Mouse (Mus musculus) neutrophil, adult 83 days (primary cell): ENCODE measurements around the gene Slc51a. TPM values are rescaled to one million over a fixed set of nuclear protein-coding genes. Genes with fewer than 3 reads are reported as not detected.

Experiments used
- total RNA-seq, 2 experiments: library from RNA; stranded (reverse); gene quantifications; one replicate each; pipeline ENCODE4 v1.2.4; 2023

Gene Slc51a
- not detected for total RNA-seq

DNA sequence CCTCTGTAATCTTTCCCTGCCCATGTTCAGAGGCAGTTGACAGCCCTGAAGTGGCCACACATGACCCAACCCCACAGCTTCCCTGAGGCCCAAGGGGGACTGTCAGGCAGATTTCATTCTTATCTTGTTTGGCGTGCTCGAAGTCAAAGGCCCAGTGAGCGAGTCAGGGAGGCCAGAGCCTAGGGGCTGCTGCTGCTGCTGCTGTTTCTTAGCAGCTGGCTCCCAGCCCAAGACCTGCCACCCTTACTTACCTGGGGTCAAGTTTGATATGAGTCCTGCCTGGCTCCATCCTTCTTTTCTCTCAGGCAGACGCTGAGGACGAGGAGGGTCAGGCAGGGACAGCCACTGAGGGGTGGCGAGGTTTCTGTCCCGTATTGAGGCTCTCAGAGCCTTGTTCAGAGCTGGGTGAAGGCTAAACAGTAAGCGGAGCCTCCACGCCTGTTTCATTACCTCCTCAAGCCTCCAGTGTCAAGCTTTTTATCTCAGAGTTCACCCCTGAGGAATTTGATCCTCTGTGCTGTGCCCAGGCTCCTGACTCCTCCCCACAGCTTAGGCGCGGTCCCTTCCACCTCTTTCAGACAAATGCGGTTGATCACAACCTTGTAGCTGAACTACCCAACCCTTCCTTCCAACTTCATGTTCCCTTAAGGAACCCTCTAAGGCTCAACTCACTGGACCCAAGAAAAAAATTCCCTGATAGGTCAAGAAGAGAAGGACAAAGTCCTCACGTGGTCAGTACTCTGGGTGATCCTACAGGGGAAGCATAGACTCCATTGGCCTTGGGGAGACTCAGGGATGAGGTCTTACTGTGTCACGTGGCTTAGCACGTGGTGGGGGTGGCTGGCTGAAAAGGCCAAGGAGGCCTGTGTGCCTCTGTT is at the start of gene Slc51a:
Gene Slc51a, minus strand, starts transcription at position 646 of the 878 bp plus-strand sequence.

DNA sequence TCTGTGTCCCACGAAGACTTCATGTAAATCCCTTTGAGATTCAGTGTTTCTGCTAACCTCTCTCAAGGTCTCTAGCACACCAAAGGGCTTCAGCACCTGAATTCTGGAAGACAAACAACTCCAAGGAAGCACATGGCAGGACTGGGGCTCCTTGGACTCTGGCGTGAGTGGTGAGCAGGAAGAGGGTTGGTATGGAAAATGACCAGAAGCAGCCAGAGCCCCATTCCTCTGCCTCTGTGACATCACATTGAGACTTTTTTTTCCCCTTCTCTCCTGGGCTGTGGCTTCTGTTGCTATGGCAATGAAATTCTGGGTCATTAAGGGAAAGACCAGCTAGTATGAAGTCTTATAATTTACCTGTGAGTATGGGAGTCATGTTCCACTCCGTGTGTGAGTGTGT is 8.3 kb upstream of the Slc51a start, which contains the start of gene Zdhhc19:
Gene Zdhhc19, plus strand, starts transcription at position 301 of the 400 bp plus-strand sequence.

DNA sequence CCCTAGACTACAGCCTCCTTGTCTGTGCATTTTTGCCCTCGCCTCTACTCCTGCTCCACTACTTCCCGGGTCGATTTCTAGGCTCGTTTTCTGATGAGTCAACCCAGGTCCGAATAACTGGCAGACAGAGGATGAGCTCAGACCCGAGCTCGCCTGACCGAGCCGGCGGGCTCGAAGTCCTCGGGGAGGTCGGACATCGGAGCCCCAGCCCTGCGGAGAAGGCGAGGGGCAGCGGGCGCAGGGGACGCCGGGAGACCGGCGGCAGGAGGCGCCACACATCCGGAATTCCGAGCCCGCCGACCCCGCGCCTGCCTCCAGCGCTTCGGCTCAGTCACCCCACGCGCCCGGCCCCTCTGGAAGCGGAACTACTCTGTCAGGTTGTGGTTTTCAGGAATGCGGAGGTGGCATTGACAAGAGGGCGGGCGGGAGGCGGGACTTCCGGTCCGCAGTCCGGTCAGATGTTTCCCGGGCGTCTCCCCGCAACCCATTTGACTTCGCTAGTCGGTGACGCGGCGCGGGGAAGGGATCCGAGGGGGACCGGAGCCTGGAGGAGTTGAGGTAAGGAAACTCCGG is 57.1 kb downstream of the Slc51a start, which contains the start of gene Pcyt1a:
Gene Pcyt1a, plus strand, starts transcription at position 448 of the 573 bp plus-strand sequence.

Other genes starting within 250 kb of the Slc51a start
- 1 to 10 TPM; 9.6 to 9.8 TPM for gene Fbxo45, start 240.7 kb downstream of the Slc51a start, total RNA-seq
- gene Wdr53, start 240.7 kb downstream of the Slc51a start, total RNA-seq = 10 to 100 TPM in 1 of 2 experiments, 1 to 10 TPM in 1; 7.7 to 10.3 TPM
- under 1 TPM in 1 of 2 experiments, not detected in 1; 0.33 TPM for gene Smco1, start 216.4 kb downstream of the Slc51a start, total RNA-seq
- 10 to 100 TPM; 15.5 to 18.7 TPM for gene Rnf168, start 210.4 kb downstream of the Slc51a start, total RNA-seq
- 10 to 100 TPM; 41.1 to 51.5 TPM for gene Ubxn7, start 155.6 kb downstream of the Slc51a start, total RNA-seq
- gene Tm4sf19, start 87.4 kb downstream of the Slc51a start, total RNA-seq = not detected
- 10 to 100 TPM; 18.8 to 19.8 TPM for gene Tctex1d2, start 68.2 kb downstream of the Slc51a start, total RNA-seq
- 100 to 1,000 TPM in 1 of 2 experiments, 10 to 100 TPM in 1; 95.6 to 106 TPM for gene Pcyt1a, start 57.0 kb downstream of the Slc51a start, total RNA-seq
- not detected for gene Zdhhc19, start 8.4 kb upstream of the Slc51a start, total RNA-seq
- gene Tfrc, start 121.0 kb upstream of the Slc51a start, total RNA-seq = 10 to 100 TPM; 49.7 to 68.5 TPM
- 10 to 100 TPM; 28.8 to 35.5 TPM for gene Tnk2, start 156.0 kb upstream of the Slc51a start, total RNA-seq
- not detected for gene Muc4, start 248.0 kb upstream of the Slc51a start, total RNA-seq